Mouse (Mus musculus): ENCODE measurements at regions not wholly inside any gene's neighbourhood (a gene's known extent, or its start where the extent isn't known, plus 50 kb on each side); places are given as distances from the start of the nearest gene placed in this dataset.

- TF ChIP-seq POLR2A (IDR thresholded peaks at IDR 0.05; ENCODE audit: borderline replicate concordance, extremely low read depth, insufficient read depth, insufficient read length, poor library complexity, severe bottlenecking): no peak
- no peak for TF ChIP-seq CTCF (IDR thresholded peaks at IDR 0.05; ENCODE audit: borderline replicate concordance, extremely low read depth, insufficient read depth, insufficient read length)
Observed at GRCm38 (mm10) chr5:141055596-141056343, 55.4 kb upstream of the Card11 start.
